Mouse (Mus musculus): ENCODE measurements around the gene Gm9821. TPM values are rescaled to one million over a fixed set of nuclear protein-coding genes. Genes with fewer than 3 reads are reported as not detected.

Gm9821 gene
- total RNA-seq, 2 experiments from 2014 or later, result not detected

DNA sequence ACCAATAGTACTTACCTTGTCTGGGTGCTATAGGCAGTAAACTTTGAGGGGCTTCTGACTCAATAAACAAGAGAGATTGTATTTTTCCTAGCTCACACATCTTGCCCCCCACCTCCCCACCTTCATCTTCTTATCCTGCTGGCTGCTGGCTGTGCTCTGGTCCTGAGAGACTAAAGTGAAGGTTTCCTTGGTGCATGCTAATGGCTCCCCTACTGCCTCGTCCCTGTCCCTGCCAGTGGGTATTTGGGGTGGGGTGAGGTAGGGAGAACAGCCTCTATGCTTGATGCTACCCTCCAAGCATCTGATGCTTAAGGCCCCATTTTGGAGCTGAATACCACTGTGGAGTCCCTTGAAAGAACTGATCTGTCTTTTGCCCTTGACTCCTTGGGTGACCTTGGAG lies 20.8 kb upstream of the Gm9821 start:
- ATAC-seq (replicated peaks; ENCODE audit: low FRiP score, poor library complexity, severe bottlenecking), result no peak

DNA sequence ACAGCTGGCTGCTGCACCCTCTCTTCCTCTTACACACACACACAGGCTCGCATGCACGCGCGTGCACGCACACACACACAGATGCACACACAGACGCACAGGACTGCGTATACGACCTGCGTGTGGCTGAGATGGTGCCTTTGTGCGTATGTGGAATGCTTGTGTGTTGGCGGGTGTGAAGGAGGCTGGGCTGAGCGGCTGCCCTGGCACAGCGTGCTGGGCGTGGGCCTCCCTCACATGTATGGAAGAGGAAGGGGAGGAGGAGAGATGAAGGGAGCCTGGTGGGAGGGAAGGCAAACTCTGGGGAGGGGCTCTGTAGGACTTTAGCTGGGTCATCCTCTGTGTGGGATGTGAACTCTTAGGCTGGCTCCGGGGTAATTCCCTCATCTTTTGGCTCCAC lies 20.1 kb upstream of the Gm9821 start:
- ATAC-seq (replicated peaks; ENCODE audit: low FRiP score, poor library complexity, severe bottlenecking), result no peak

DNA sequence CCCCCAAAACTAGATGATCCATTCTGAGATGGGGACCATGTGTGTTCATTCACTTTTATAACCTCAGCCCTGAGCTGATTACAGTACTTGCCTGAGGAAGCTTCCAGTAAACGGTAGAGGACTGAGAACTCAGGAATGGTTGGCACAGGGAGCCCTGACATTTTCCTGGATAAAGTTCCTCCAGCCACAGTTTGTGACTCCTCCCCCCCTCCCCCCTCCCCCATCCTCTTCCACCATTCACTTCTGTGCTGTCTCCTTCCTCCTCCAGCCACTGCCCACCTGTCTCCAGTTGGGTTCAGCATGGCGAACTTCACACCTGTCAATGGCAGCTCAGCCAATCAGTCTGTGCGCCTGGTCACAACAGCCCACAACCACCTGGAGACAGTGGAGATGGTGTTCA lies 18.6 kb upstream of the Gm9821 start, which contains the start of gene Chrm4:
Gene Chrm4, plus strand, starts transcription at position 301 of the 400 bp plus-strand sequence.
- ATAC-seq (replicated peaks; ENCODE audit: low FRiP score, poor library complexity, severe bottlenecking), result no peak

DNA sequence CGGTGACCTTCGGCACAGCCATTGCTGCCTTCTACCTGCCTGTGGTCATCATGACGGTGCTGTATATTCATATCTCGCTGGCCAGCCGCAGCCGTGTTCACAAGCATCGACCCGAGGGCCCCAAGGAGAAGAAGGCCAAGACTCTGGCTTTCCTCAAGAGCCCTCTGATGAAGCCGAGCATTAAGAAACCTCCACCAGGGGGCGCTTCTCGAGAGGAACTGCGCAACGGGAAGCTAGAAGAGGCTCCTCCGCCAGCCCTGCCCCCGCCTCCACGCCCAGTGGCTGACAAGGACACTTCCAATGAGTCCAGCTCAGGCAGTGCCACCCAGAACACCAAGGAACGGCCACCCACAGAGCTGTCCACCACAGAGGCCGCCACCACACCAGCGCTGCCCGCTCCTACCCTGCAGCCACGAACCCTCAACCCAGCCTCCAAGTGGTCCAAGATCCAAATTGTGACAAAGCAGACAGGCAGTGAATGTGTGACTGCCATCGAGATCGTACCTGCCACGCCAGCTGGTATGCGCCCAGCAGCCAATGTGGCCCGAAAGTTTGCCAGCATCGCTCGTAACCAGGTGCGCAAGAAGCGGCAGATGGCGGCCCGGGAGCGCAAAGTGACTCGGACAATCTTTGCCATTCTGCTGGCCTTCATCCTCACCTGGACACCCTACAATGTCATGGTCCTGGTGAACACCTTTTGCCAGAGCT lies 17.5 kb upstream of the Gm9821 start:
- peak; percentile 42 for ATAC-seq (replicated peaks; ENCODE audit: low FRiP score, poor library complexity, severe bottlenecking)

DNA sequence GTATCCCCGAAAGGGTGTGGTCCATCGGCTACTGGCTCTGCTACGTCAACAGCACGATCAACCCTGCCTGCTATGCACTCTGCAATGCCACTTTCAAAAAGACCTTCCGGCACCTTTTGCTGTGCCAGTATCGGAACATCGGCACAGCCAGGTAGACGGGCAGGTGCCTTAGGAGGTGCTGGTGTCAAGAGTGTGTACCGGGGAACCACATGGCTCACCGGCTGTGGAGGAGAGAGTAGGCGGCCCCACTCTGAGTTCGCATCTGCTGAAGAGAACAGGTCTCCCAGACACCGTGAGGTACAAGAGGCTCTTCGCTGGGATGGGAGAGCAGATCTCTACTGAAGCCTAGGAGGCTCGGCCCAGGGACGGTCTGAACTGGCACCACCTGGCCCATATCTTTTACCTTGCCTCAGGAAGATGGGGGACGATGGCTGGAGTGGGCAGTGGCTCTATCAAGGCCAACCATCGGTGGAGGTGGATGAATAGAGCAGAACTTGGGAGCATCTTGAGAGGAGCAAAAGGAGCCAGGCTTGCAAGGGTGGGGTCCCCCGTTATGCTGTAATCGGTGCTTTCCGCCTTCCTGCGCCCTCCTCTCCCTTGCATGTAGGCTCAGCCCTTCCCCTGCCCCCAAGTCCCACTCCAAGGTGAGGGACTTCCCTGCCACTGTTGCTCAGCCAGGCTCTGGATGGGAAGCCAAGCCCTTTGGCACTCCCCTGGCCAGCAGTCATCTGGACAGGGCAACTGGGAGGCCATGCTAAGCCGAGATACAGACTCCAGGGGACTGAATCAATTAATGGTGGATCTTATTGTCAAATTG lies 16.8 kb upstream of the Gm9821 start:
- ATAC-seq (replicated peaks; ENCODE audit: low FRiP score, poor library complexity, severe bottlenecking), result no peak

DNA sequence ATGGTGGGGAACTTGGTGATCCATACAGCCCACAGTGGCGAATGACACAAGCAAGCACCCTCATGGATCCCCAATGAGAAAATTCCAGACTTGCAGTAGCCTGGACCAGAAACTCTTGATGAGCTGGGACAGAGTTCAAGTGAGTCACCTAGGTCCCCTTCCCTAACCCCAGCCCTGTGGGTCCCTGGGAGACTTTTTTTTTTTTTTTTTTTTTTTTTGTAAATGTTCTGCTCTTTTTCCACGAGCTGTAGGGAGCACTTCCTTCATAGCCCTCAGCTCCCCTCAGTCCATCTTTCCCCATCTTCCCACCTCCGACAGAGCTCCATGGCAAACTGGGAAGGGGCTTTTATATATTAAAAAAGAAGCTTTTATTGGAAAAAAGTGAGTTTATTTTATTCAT lies 16.0 kb upstream of the Gm9821 start:
- ATAC-seq (replicated peaks; ENCODE audit: low FRiP score, poor library complexity, severe bottlenecking), result no peak

DNA sequence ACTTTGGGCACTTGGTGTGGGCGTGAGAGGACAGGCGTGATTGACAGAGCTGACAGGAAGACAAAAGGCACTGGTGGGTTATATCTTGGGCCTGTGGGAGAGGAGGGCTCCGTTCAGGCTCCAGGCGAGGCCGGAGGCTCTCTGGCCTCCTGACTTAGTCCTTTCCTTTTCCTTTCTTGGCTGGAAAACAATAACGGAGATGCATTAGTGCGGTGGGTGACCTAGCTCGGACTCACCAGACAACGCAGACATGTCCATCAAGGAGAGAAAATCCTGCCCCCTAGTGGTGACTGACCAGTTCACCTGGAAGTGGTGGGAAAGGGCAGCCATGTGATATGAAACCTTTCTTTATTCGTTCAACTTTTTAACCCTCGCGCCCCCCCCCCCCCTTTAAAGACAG lies 15.6 kb upstream of the Gm9821 start:
- no peak for ATAC-seq (replicated peaks; ENCODE audit: low FRiP score, poor library complexity, severe bottlenecking)

DNA sequence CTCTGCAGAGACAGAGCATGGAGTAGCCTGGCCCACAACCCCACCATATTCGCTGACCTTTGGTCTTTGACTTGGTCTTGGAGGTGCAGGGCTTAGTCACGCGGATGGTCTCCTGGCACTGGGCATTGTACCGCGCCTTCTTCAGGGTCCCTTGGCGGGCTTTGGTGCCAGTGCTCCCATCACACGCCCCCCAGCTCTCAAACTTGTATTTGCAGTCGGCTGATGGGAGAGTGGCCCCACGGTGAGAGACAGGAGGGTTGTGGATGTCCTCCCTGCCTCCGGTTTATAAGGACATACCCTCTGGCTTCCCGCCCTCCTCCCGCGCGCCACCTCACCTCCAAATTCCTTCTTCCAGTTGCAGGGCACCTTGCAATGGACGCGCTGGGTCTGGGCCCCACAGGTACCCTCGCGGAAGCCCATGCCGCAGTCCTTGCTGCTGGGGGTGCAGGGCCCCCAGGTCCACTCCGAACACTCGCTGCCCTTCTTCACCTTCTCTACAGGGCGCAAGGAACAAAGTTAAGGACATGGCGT lies 14.7 kb upstream of the Gm9821 start:
- no peak for ATAC-seq (replicated peaks; ENCODE audit: low FRiP score, poor library complexity, severe bottlenecking)

DNA sequence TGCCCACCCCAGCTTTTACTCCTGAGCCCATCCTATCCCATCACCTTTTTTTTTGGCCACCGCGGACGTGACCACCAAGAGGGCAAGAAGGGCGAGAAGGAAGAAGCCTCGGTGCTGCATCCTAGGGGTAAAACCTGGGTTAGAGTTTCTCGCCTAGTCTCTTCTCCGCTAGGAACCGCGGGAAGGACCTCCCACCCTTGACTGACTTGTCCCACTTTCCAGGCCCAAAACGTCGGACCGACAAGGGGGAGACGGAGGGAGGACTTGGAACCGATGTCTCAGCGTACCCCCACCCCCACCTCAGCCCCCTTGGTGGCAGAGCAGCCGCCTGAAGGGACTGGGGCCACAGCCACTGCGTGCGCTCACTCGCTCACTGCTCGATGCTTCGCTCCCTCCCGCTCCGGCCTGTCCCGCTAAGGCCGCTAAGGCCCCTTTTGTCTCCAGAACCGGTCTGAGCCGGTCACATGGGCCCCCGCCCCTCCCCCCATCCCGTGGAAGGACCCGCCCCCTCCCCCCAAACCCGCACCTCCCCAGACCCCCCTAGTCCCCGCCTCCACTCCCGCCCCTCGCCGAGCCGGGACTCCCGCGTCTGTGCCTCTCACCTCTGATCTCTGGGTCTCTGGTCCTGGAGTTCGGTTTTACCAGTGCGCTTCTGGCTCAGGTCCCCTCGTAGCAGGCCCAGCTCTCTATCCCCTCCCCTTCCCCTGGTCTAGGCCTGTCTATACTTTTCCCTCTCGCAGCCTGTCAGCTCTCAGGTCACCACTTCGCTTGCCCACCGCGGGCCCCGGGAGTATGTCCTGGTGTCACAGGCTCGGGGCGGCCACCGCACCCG lies 14.0 kb upstream of the Gm9821 start:
- no peak for ATAC-seq (replicated peaks; ENCODE audit: low FRiP score, poor library complexity, severe bottlenecking)

DNA sequence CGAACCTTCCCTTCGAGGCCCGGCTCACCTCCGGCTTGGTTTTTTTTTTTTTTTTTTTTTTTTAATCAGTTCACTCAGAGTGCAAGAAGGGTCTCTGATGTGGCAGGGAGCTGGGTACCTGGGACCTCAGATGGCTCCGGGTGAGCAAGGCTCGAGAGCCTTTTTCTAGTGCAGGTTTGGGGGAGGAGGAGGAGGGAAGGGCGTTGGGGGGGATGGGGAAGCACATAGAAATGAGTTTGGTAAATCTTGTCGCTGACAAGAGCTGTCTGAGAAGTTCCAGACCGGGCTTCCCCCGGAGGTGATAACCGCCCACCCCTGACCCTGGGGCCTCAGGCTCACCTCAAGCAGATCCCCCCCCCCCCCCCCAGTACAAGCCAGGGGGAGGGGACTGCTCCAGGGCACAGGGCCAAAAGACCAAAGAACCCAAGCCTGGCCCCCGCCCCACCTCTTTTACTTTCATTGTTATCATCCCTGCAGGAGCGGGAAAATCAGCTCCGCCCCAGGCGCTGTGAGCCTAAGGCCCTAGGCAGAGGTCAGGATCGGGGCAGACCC lies 13.3 kb upstream of the Gm9821 start, which contains the start of gene Mdk:
Gene Mdk, minus strand, starts transcription at position 138 of the 552 bp plus-strand sequence.
- ATAC-seq (replicated peaks; ENCODE audit: low FRiP score, poor library complexity, severe bottlenecking), result no peak

DNA sequence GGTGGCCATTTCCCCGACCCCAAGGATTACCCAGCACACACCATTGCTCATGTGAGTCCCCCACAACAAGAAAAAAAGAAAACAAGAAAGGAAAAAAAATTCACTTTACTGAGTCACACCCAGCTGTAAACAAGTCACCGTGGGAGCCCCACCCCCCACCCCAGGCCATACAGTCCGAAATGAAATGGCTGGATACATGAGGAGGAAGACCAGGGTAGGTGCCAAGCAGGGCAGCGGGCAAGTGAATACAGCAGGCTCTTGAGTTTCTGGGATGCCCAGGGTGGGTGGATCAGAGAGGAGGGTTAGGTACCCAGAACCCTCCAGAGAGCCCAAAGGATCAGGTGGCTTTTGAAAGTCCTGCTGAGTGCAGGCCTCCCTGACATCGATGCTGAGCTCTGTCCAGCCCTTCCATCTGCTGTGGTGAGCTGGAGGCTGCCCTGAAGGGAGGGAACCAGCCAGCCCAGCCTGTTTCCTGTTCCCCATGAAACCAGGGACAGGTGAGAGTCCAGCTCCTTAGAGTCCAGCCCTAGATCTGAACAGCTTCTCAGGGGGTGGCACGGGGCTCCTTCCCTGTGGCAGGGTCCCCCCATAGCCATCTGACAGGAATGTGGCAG lies 12.7 kb upstream of the Gm9821 start:
- no peak for ATAC-seq (replicated peaks; ENCODE audit: low FRiP score, poor library complexity, severe bottlenecking)

DNA sequence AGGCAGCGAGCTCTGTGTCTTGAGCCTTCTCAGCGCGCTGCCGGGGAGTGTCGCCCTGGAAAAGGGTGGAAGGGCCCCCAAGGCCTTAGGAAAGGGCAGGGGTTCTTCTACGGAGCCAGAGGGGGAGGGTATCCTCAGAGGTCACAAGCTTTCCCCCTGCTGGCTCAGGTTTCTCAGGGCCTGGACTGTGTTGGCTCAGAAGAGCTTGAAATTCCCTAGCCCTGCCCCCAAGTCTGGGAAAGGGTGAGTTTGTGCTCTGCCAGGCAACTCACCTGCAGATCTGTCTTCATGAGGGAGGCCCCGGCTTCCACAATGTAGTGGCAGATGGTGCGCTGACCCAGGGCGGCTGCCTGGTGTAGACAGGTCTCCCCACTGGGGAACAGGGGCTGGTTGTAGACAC lies 12.0 kb upstream of the Gm9821 start:
- ATAC-seq (replicated peaks; ENCODE audit: low FRiP score, poor library complexity, severe bottlenecking), result no peak

DNA sequence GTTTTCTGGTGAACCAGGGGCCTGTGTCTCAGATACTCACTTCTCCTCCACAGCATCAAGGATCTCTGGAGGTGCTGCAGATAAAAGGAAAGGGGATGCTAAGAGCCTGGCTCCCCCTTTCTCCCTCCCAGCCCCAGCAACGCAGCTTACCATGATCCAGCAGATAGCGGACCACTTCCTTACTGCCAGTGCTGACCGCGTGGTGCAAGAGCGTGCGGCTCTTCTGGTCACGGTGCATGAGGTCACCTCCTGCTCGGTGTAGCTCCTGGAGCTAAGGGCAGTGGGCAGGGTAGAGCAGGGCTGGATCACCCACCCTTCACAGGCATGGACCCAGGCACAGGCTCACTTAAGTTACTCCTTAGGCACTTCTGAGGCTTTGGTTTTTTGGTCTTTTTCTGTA lies 11.5 kb upstream of the Gm9821 start:
- no peak for ATAC-seq (replicated peaks; ENCODE audit: low FRiP score, poor library complexity, severe bottlenecking)

DNA sequence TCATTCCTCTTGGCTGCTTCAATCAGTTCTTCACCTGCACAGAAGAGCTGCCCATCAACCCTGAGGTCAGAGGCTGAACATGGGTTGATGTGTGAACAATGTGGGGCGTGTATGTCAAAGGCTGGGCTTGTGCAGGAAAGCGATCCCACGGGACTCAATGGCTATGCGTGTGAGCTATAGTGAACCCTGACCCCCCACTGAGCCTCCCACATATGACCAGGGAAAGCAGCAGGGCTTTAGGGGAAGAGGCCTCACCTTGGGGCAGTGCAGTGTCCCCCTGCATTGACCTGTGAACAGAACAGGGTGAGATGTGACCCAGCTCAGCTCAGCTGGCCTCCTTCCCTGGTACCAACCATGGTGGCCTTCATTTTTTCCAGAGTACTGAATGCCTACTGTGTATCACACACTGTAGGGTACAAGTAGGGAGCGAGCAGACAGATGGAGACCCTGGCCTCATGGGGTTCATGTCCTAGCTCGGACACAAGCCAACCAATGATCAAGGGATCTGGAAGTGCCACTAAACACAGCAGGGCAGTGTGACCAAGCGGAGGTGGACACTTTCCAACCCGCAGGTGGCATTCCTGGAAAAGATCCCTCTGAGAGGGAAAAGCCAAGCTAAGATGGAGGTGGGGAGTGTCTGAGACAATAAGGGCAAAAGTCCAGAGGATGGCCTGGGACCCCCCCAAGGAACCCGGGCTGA lies 10.5 kb upstream of the Gm9821 start:
- ATAC-seq (replicated peaks; ENCODE audit: low FRiP score, poor library complexity, severe bottlenecking), result no peak

DNA sequence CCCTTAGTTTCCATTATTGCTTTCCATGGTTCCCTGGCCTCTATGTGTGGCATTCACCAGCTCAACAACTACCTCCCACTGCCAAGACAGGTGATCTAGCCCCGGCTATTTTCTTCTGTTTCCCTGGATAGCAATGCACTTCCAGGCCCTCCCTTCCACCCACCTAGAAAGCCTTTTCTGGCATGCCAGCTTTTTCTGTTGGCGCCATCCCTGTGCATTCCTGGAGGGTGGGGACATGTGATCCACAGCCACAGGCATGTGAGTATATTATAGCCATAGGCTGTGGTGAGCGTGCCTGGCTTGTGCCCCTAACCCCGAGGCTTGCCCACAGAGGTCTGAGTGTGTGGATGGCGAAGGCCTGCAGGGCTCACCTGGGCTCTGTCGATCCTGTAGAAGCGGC lies 9.3 kb upstream of the Gm9821 start:
- no peak for ATAC-seq (replicated peaks; ENCODE audit: low FRiP score, poor library complexity, severe bottlenecking)

DNA sequence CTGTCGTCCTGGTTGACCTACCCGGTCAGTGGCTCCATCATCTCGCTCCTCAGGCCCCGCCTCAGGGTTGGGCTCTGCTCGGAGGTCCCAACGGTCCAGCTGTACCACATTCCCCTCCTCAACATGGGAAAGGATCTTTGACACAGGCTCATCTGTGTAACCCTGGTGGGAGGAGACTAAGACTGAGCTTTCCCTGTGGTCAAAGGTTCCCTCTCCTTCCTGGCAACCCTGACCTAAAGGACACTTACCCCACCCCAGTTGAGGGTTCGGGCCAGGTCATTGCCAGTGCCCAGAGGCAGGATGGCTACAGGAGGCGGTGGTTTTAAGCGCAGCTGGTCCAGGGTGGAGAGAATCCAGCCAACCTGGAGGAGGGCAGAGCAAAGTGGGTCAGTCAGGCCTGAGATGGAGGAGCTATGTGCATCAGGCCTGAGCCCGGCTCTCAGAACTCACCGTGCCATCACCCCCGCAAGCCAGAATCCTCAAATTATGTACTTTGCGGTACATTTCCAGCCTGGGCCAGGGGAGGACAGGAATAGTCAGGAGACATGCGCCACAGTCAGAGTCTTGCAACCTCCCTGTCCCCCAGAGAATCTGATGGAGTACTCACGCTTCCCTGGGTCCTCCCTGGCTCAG lies 6.1 kb upstream of the Gm9821 start:
- ATAC-seq (replicated peaks; ENCODE audit: low FRiP score, poor library complexity, severe bottlenecking), result no peak

DNA sequence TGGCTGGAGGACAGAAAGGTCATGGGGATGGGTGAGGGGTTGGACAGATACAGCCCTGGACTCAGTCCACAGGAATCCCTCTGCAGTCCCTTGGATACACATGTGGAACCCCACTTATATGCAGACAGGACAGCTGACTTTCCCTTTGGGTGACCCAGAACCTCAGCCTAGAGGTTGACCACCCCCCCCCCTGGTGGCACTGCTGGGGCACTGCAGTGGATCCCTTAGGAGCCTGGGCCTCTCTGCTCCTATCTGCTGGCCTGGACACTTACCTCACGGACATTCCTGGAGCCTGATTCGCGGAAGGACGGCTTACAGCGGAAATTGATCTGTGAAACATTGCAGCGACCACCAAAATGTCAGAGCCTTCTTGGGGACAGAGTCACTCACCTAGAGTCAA lies 3.1 kb upstream of the Gm9821 start:
- ATAC-seq (replicated peaks; ENCODE audit: low FRiP score, poor library complexity, severe bottlenecking), result 0 out of 2 replicates have a peak, but pooled peaks have one; percentile 21

DNA sequence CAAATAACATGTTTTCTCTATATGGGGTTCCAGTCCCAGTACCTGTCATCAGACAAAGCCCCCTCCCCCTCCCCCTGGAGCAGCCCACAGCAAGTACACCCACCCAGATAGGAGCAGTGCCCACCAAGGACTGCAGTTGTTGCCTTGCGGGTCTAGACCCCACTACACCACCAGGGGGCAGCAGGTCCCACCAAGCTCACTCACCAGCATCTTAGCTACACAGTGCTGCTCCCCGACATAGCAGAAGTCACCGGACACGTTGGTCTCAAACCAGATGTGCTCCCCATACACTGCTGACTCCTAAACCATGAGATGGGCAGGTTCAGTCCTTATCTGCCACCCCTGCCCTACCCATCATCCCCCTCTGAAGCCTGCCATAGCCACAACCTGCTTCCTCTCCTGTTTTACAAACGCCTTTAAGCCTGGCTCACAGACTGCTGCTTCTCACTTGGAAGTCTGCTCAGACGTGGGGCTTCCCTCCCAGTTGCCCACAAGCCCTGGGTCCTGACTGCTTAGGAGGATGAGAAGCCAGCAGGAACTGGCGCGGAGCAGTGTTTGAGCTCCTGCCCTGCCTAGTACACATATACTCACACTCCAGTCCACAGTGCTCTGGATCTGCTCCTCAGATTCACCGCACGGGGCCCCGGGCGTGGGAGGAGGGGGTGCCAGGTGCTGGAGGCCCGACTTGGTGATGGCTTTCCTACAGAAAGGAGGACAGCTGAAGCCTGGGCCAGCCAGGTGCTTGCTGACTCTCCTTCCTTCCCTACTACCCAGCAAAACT lies 1.1 kb upstream of the Gm9821 start:
- peak; percentile 50; the same call in 1 of the 2 replicates for ATAC-seq (replicated peaks; ENCODE audit: low FRiP score, poor library complexity, severe bottlenecking)

Measured in erythroblast, adult 5-6 weeks (primary cell).